Comparison of ENCODE assay signal across 9 mouse cellular contexts in genomic region chr2:14165618-14166344, GRCm38 (mm10). TPM values are rescaled to one million over a fixed set of nuclear protein-coding genes. Genes with fewer than 3 reads are reported as not detected.
DNase-seq lines count a peak whose midpoint lies in the region; ATAC-seq and TF ChIP-seq lines count a peak whose summit lies in the region.
"Had no signal": no experiment of that assay in that cellular context is flagged by ENCODE, and none has a peak within 500 bp of the region (broad histone marks: within the 10 kb centered on the region; RNA-seq: fewer than 3 reads in every experiment).

No protein-coding gene starts in this region.

- no peaks in the 10 kb centered on the region for H3K4me1 ChIP-seq in hindbrain, embryonic 15.5 days (replicated peaks)
- H3K4me1 ChIP-seq in hindbrain, embryonic 10.5 days (replicated peaks): no peaks in the 10 kb centered on the region
- peaks cover 26% of the 10 kb centered on the region for H3K4me1 ChIP-seq in bone marrow macrophage, adult 2 months (ENCODE audit: control insufficient read depth, insufficient read depth, low read length)
- no peaks in the 10 kb centered on the region; the same call in 1 of the 2 replicates for H3K4me1 ChIP-seq in heart, embryonic 11.5 days (ENCODE audit: control insufficient read depth, insufficient read depth, low read length)
- H3K4me1 ChIP-seq in liver, embryonic 15.5 days (replicated peaks): peaks cover 5% of the 10 kb centered on the region; the same call in 1 of the 2 replicates

- H3K4me3 ChIP-seq in hindbrain, embryonic 15.5 days: no peak overlapping the region
- no peak overlapping the region for H3K4me3 ChIP-seq in hindbrain, embryonic 10.5 days
- peak overlapping the region; percentile 26 for H3K4me3 ChIP-seq in bone marrow macrophage, adult 2 months (ENCODE audit: insufficient read depth, low read length)
- H3K4me3 ChIP-seq in heart, embryonic 11.5 days (ENCODE audit: low read depth, low read length): no peak overlapping the region
- no peak overlapping the region for H3K4me3 ChIP-seq in liver, embryonic 15.5 days (replicated peaks)

- no peak for TF ChIP-seq POLR2A in bone marrow macrophage, adult 2 months (IDR thresholded peaks at IDR 0.05; ENCODE audit: borderline replicate concordance, low read depth, low read length)

- TF ChIP-seq CTCF in bone marrow macrophage, adult 2 months (IDR thresholded peaks at IDR 0.05; ENCODE audit: low read depth, low read length): no peak

- H3K4me2 ChIP-seq in hindbrain, embryonic 15.5 days: no peak overlapping the region
- no peak overlapping the region for H3K4me2 ChIP-seq in heart, embryonic 11.5 days
- no peak overlapping the region for H3K4me2 ChIP-seq in liver, embryonic 15.5 days

- no peak overlapping the region for H3K27ac ChIP-seq in hindbrain, embryonic 15.5 days (replicated peaks)
- H3K27ac ChIP-seq in hindbrain, embryonic 10.5 days: no peak overlapping the region
- peak overlapping the region; percentile 99 for H3K27ac ChIP-seq in bone marrow macrophage, adult 2 months (ENCODE audit: insufficient read depth, low read depth, low read length)
- H3K27ac ChIP-seq in heart, embryonic 11.5 days (ENCODE audit: low read depth, low read length): peak overlapping the region; percentile 22; the same call in 1 of the 2 replicates
- no peak overlapping the region for H3K27ac ChIP-seq in liver, embryonic 15.5 days (replicated peaks)

- no peaks in the 10 kb centered on the region for H3K27me3 ChIP-seq in hindbrain, embryonic 15.5 days
- H3K27me3 ChIP-seq in hindbrain, embryonic 10.5 days (ENCODE audit: insufficient read depth, poor library complexity, severe bottlenecking): no peaks in the 10 kb centered on the region
- no peaks in the 10 kb centered on the region for H3K27me3 ChIP-seq in heart, embryonic 11.5 days (ENCODE audit: control insufficient read depth, insufficient read depth, low read length)
- H3K27me3 ChIP-seq in liver, embryonic 15.5 days: no peaks in the 10 kb centered on the region

- H3K9ac ChIP-seq in hindbrain, embryonic 15.5 days: no peak overlapping the region
- H3K9ac ChIP-seq in heart, embryonic 11.5 days (ENCODE audit: low read depth, low read length): no peak overlapping the region
- no peak overlapping the region for H3K9ac ChIP-seq in liver, embryonic 15.5 days

- DNase-seq in hindbrain, embryonic 10.5 days (ENCODE audit: low spot score): no peak
- no peak for DNase-seq in urinary bladder, adult 2 months (ENCODE audit: low spot score)
- no peak for DNase-seq in cerebellum, adult 11 months
- DNase-seq in layer of hippocampus, postnatal 25 days (ENCODE audit: extremely low spot score in 1 of 2, low spot score in 1 of 2): no peak
- DNase-seq: cerebellum, postnatal 14 days had no signal

- 82% methylated on average over 3 of the region's 3 CpGs for WGBS in hindbrain, embryonic 15.5 days
- WGBS in hindbrain, embryonic 10.5 days: 82% methylated on average over 3 of the region's 3 CpGs
- 52% methylated on average over 3 of the region's 3 CpGs for WGBS in heart, embryonic 11.5 days (ENCODE audit: insufficient replicate concordance)
- WGBS in liver, embryonic 15.5 days (ENCODE audit: insufficient replicate concordance): 31% methylated on average over 3 of the region's 3 CpGs

- no peaks in the 10 kb centered on the region for H3K9me3 ChIP-seq in hindbrain, embryonic 15.5 days
- H3K9me3 ChIP-seq in hindbrain, embryonic 10.5 days: no peaks in the 10 kb centered on the region
- H3K9me3 ChIP-seq in heart, embryonic 11.5 days (replicated peaks; ENCODE audit: control insufficient read depth, low read length): no peaks in the 10 kb centered on the region
- no peaks in the 10 kb centered on the region for H3K9me3 ChIP-seq in liver, embryonic 15.5 days (replicated peaks)

- ATAC-seq in hindbrain, embryonic 15.5 days (ENCODE audit: low FRiP score, low read depth): peak; percentile 27; the same call in 1 of the 2 replicates
- ATAC-seq in heart, embryonic 11.5 days (replicated peaks; ENCODE audit: insufficient number of reproducible peaks, low FRiP score, low TSS enrichment): no peak
- ATAC-seq in liver, embryonic 15.5 days (ENCODE audit: insufficient read depth): peak; percentile 74

- no peaks in the 10 kb centered on the region for H3K36me3 ChIP-seq in hindbrain, embryonic 15.5 days
- no peaks in the 10 kb centered on the region for H3K36me3 ChIP-seq in hindbrain, embryonic 10.5 days
- H3K36me3 ChIP-seq in heart, embryonic 11.5 days (ENCODE audit: control insufficient read depth, insufficient read depth, low read length): no peaks in the 10 kb centered on the region
- H3K36me3 ChIP-seq in liver, embryonic 15.5 days (replicated peaks): no peaks in the 10 kb centered on the region

RNA-seq across cellular contexts. Expression of gene Tmem236, which starts 8.5 kb away (rescaled TPM):
- 0.21 and 0.25 TPM in 2 replicates for polyA plus RNA-seq in hindbrain, embryonic 15.5 days (2015; fragmentation: Nextera tagmentation; extraction: Ambion mirVana)
- polyA plus RNA-seq in hindbrain, embryonic 10.5 days (2016; fragmentation: Nextera tagmentation; extraction: Ambion mirVana): not detected in 2 replicates
- 0.36 TPM in 1 of 2 replicates, not detected in the other for polyA plus RNA-seq in bone marrow macrophage, adult 2 months (2012; ENCODE audit: insufficient read depth, insufficient read length, missing spikeins)
- 0.07 TPM in 1 of 2 replicates, not detected in the other for polyA plus RNA-seq in heart, embryonic 11.5 days (2014; fragmentation: Nextera tagmentation; extraction: Ambion mirVana)
- 0.03 TPM in 2 replicates for polyA plus RNA-seq in liver, embryonic 15.5 days (2015; fragmentation: Nextera tagmentation; extraction: Ambion mirVana)
- 0.06 and 0.11 TPM in 2 replicates for polyA plus RNA-seq in urinary bladder, adult 2 months (2012; rRNA removed)
- total RNA-seq in layer of hippocampus, postnatal 25 days (2021): under 1 TPM; 0.15 to 0.19 TPM

Comparison
In these comparisons a context has a peak if more than half of its experiments do, and no peak if none do; other contexts are left out.
1. H3K27ac ChIP-seq: peak in bone marrow macrophage, adult 2 months (single experiment) and heart, embryonic 11.5 days (single experiment); none in hindbrain, embryonic 15.5 days (single experiment), hindbrain, embryonic 10.5 days (single experiment) and liver, embryonic 15.5 days (single experiment).